Mouse (Mus musculus) megakaryocyte, embryonic 14.5 days (primary cell): ENCODE measurements around the gene Nsun3.

Experiments used
- FLI1 ChIP-seq: IDR thresholded peaks from 2 replicates; pipeline ENCODE4 v1.6.1; 2012; ENCODE audit warnings: low read length, inconsistent platforms, mixed read lengths
- GATA1 ChIP-seq: IDR thresholded peaks from 3 replicates; pipeline ENCODE4 v1.6.1; 2012; ENCODE audit warnings: mixed read lengths, low read length, inconsistent platforms, borderline replicate concordance

- TF ChIP-seq GATA1: no peak
- TF ChIP-seq FLI1: no peak
These were observed 47.6 kb upstream of the Nsun3 start for GRCm38 (mm10) chr16:62834016-62834735.
